Mouse (Mus musculus): Measurements from ENCODE around the gene Atp5s.

DNA sequence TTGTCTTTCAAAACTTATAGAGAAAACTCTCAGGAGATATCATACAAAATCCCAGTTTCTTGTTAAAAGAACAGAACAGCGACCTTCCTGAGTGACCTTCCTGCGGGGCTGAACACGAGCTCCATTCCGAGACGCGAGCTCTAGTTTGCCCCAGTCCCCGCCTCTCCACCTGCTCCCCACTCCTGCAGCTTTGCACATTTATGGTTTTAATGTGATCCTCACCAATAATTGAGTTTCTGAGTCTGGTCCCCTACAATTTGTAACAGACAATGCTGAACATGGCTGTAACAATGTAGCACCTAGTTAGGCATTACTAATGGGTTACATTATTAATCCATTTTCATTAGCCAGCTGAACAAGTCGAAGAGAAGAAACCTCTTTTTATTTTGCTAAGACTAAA is 56.7 kb downstream of the Atp5s start:
- no peak for TF ChIP-seq CTCF (conservative IDR thresholded peaks at IDR 0.05 in 1 of 2, IDR thresholded peaks at IDR 0.05 in 1 of 2; ENCODE audit: low read depth in 2 of 2, low read length in 2 of 2)
- TF ChIP-seq JUN (IDR thresholded peaks at IDR 0.05; ENCODE audit: insufficient read depth, low read depth, low read length), result no peak
- TF ChIP-seq RCOR1 (conservative IDR thresholded peaks at IDR 0.05; ENCODE audit: low read depth, low read length), result no peak
- TF ChIP-seq TBP (conservative IDR thresholded peaks at IDR 0.05; ENCODE audit: low read depth, low read length), result no peak
